Mouse (Mus musculus) lung, embryonic 15.5 days (tissue): ENCODE measurements around the gene Foxred1. TPM values are rescaled to one million over a fixed set of nuclear protein-coding genes. Genes with fewer than 3 reads are reported as not detected.

ENCODE experiments used
- ATAC-seq: fragments of 200-750 bp; cut with Nextera tagmentation; 2 replicates; pipeline ENCODE4 v1.8.0; 2017; ENCODE audit warnings: moderate number of reproducible peaks, borderline replicate concordance; ENCODE audit not compliant: low FRiP score, low TSS enrichment; ENCODE audit errors: extremely low read depth
- H3K27ac ChIP-seq: fragments of 300-500 bp; sonication (generic); 2 replicates; pipeline ENCODE4 v1.5.1; 2015; ENCODE audit warnings: moderate library complexity, mild to moderate bottlenecking, inconsistent platforms
- H3K27me3 ChIP-seq: fragments of 300-500 bp; sonication (generic); 2 replicates; pipeline ENCODE4 v1.6.1; 2015; ENCODE audit warnings: inconsistent platforms
- H3K36me3 ChIP-seq: fragments of 300-500 bp; sonication (generic); 2 replicates; pipeline ENCODE4 v1.6.1; 2015; ENCODE audit warnings: inconsistent platforms
- H3K4me1 ChIP-seq: fragments of 300-500 bp; sonication (generic); 2 replicates; pipeline ENCODE4 v1.6.1; 2015; ENCODE audit warnings: inconsistent platforms
- H3K4me2 ChIP-seq: fragments of 300-500 bp; sonication (generic); 2 replicates; pipeline ENCODE4 v1.6.1; 2015; ENCODE audit warnings: inconsistent platforms, mild to moderate bottlenecking, moderate library complexity
- H3K4me3 ChIP-seq: fragments of 300-500 bp; sonication (generic); 2 replicates; pipeline ENCODE4 v1.5.1; 2015; ENCODE audit warnings: mild to moderate bottlenecking, inconsistent platforms
- H3K9ac ChIP-seq: fragments of 300-500 bp; sonication (generic); 2 replicates; pipeline ENCODE4 v1.6.1; 2015; ENCODE audit warnings: inconsistent platforms
- H3K9me3 ChIP-seq: fragments of 300-500 bp; sonication (generic); 2 replicates; pipeline ENCODE4 v1.6.1; 2016; ENCODE audit warnings: inconsistent platforms
- whole genome bisulfite sequencing: fragments of 180-500 bp; shearing (Covaris S2); methylation state at CpG from one replicate; pipeline ENCODE4 v1.1.7; 2015; 5-methylcytosine and 5-hydroxymethylcytosine counted together
- polyA plus RNA-seq: library from polyadenylated mRNA; unstranded; fragments of >200 nt; fragmentation: Nextera tagmentation; extraction: Ambion mirVana; gene quantifications from 2 replicates; pipeline ENCODE4 v1.2.1, GENCODE M21; 2015

Foxred1 gene
- polyA plus RNA-seq, 1 experiment from 2014 or later, result 43.0 TPM

DNA sequence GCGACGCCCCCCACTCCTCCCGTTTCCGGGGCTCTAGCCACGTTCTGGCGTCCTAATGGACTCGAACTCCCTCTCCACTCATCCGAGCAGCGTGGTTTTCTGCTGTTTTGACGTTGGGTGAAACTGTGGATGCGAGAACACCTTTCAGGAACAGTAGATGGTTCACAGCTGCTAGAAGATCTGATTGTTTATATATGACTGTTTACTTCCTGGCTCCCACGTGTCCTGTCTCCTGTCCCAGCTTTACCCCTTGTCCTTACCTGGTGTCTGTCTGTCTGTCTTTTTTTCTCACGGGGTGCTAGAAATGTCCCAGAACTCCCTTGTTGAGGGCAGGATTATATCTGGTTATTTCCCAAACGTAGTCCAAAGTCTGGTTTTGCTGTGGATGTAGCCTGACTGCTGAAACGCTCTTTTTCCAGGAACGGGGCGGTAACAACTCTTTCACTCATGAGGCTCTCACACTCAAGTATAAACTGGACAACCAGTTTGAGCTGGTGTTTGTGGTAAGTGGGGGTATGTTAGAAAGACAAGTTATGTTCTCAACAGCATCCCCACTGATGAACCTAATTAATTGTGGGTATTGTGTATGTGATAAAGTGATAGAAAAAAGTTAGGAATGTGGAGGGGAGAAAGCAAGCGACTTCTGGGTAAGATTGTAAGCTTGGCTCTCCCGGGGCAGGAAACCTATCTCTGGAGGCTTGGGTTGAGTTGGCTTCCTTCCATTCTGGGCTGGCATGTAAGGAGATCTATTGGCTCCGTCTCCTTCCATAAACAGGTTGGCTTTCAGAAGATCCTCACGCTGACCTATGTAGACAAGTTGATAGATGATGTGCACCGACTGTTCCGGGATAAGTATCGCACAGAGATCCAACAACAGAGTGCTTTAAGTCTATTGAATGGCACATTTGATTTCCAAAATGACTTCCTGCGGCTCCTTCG lies 987 bp upstream of the Foxred1 start:
- peaks cover 63% of the 10 kb centered on the region for H3K36me3 ChIP-seq
- 22% methylated on average over 26 of the region's 26 CpGs for WGBS
- no peaks in the 10 kb centered on the region for H3K27me3 ChIP-seq

GRCm38 (mm10) chr9:35204421-35204820 lies 6.4 kb downstream of the Foxred1 start:
- Histone ChIP-seq H3K4me3 (no peak overlapping the region), H3K27me3 (no peaks in the 10 kb centered on the region), H3K4me2 (no peak overlapping the region), H3K9me3 (no peaks in the 10 kb centered on the region), H3K4me1 (peaks cover 7% of the 10 kb centered on the region; the same call in 1 of the 2 replicates), H3K27ac (no peak overlapping the region), H3K36me3 (peaks cover 44% of the 10 kb centered on the region), H3K9ac (no peak overlapping the region)
- ATAC-seq, result no peak
- WGBS, result 91% methylated on average over 2 of the region's 2 CpGs

More for the DNA sequence above, 987 bp upstream of the Foxred1 start:
- Histone ChIP-seq H3K9me3 (no peaks in the 10 kb centered on the region), H3K4me3 (peak overlapping the region; percentile 76), H3K4me1 (peaks cover 16% of the 10 kb centered on the region), H3K4me2 (peak overlapping the region; percentile 58), H3K27ac (peak overlapping the region; percentile 64), H3K9ac (peak overlapping the region; percentile 76)
- ATAC-seq, result no peak

- Histone ChIP-seq H3K36me3 (peaks cover 40% of the 10 kb centered on the region), H3K4me2 (no peak overlapping the region), H3K9ac (no peak overlapping the region), H3K4me3 (no peak overlapping the region), H3K4me1 (peaks cover 7% of the 10 kb centered on the region; the same call in 1 of the 2 replicates), H3K9me3 (no peaks in the 10 kb centered on the region), H3K27me3 (no peaks in the 10 kb centered on the region), H3K27ac (no peak overlapping the region)
- ATAC-seq, result no peak
- WGBS, result 40% methylated on average over 3 of the region's 3 CpGs
Observed at GRCm38 (mm10) chr9:35203536-35203935, 7.3 kb downstream of the Foxred1 start.

DNA sequence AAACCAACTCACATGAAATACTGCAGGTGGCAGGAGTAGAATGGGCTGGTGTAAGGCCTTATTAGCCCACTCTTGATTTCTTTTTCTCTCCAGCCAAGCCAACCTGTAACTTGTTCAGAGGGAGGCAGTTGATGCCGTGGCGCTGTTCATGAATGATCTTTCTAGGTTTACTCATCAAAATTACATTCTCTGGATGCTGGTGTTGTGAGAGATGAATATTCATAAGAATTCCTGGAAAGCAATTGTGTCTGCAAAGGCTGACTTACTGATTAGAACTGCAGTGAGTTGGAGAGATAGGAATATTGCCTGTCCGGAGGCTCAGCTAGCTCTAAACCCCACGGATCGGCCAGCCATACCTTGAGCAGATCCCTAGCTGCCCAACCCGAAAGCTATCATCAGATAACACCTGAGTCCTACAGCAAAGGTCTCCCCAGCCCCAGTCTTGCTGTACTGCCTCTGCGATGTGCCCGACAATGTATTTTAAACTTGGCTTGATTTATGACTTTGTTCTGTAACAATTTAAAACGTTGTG lies 10.3 kb downstream of the Foxred1 start:
- Histone ChIP-seq H3K4me1 (peaks cover 7% of the 10 kb centered on the region; the same call in 1 of the 2 replicates), H3K4me3 (peak overlapping the region; percentile 64), H3K27me3 (no peaks in the 10 kb centered on the region), H3K9ac (peak overlapping the region; percentile 65), H3K27ac (no peak overlapping the region), H3K4me2 (peak overlapping the region; percentile 74), H3K36me3 (0 out of 2 replicates have a peak, but pooled peaks cover 12% of the 10 kb centered on the region), H3K9me3 (no peaks in the 10 kb centered on the region)
- ATAC-seq, result no peak
- 52% methylated on average over 9 of the region's 9 CpGs for WGBS

- Histone ChIP-seq H3K9me3 (no peaks in the 10 kb centered on the region), H3K27ac (peak within 1 kb of the TSS; percentile 48; the same call in 1 of the 2 replicates), H3K36me3 (0 out of 2 replicates have a peak, but pooled peaks cover 6% of the 10 kb centered on the region), H3K4me1 (peaks cover 7% of the 10 kb centered on the region; the same call in 1 of the 2 replicates), H3K27me3 (no peaks in the 10 kb centered on the region), H3K4me3 (peak within 1 kb of the TSS; percentile 64), H3K4me2 (peak within 1 kb of the TSS; percentile 74), H3K9ac (peak within 1 kb of the TSS; percentile 65)
- under 1% methylated on average over 44 of the region's 44 CpGs for WGBS
- peak; percentile 93 for ATAC-seq
Observed at GRCm38 (mm10) chr9:35199772-35200471, 10.9 kb downstream of the Foxred1 start, which contains the start of the genes Srpr and Tirap. Srpr (plus strand) TSS chr9:35200175. Tirap (minus strand) TSS chr9:35200291.

DNA sequence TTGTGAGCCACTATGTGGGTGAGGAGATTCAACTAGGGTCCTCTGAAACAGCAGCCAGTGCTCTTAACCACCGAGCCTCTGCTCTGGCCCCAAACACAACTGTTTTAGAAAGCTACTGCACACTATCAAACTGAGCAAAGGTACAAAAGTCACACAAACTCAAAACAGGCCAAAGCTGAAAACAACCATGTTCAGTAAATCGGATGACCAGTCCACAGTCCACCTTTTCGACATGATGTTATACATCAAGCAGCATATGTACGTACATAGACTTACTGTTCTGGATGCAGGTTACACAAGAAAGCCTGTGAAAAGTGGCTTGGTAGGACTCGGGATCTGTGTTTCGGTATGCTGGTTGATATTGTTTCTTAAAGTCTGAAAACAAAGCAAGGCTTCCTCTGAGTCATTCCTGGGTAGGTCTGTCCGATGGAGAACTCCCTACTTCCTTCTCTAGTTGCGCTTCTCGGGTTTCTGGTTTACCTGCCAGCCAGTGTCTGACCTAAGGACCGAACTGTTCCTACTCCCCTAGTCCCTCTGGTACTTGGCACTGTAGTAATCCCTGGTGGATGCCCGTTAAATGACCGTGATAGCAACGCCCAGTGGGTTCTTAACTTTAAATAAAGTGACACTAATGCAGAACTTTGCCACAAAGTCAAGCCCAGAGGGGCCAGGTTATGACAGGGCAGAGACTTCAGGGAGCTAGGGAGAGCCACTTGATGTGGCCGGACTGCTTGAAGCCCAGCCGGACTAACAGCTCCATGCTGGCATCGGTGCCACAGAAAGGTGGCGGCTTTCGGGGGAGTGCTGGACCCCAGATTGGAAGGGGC lies 11.7 kb downstream of the Foxred1 start:
- Histone ChIP-seq H3K4me1 (peaks cover 7% of the 10 kb centered on the region; the same call in 1 of the 2 replicates), H3K9me3 (no peaks in the 10 kb centered on the region), H3K4me2 (peak overlapping the region; percentile 74), H3K4me3 (peak overlapping the region; percentile 64), H3K27me3 (no peaks in the 10 kb centered on the region), H3K27ac (peak overlapping the region; percentile 48; the same call in 1 of the 2 replicates), H3K36me3 (0 out of 2 replicates have a peak, but pooled peaks cover under 1% of the 10 kb centered on the region), H3K9ac (peak overlapping the region; percentile 65)
- 21% methylated on average over 18 of the region's 18 CpGs for WGBS
- peak; percentile 61 for ATAC-seq

DNA sequence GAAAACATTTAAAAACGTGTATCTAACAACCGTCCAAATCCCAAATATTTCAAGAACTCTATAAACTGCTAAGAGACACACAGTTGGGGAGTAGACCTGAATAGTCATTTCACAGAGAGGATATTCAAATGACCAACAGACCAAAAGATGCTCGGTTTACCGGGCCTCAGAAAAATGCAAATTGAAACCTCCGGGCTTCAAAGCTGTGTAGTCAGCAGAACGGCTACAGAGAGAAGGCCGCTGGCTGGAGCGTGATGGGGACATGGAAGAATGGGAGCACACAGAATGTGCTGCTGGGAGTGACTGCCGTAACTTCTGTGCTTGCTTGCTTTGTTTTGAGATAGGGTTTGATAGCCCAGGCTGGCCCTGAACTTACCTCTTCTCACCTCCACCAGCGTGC lies 12.5 kb downstream of the Foxred1 start:
- H3K27ac ChIP-seq, result no peak overlapping the region
- peaks cover 7% of the 10 kb centered on the region; the same call in 1 of the 2 replicates for H3K4me1 ChIP-seq
- no peak for ATAC-seq
- no peaks in the 10 kb centered on the region for H3K27me3 ChIP-seq
- H3K36me3 ChIP-seq, result no peaks in the 10 kb centered on the region
- 76% methylated on average over 10 of the region's 10 CpGs for WGBS
- no peak overlapping the region for H3K9ac ChIP-seq
- H3K4me3 ChIP-seq, result no peak overlapping the region
- H3K9me3 ChIP-seq, result no peaks in the 10 kb centered on the region
- no peak overlapping the region for H3K4me2 ChIP-seq

DNA sequence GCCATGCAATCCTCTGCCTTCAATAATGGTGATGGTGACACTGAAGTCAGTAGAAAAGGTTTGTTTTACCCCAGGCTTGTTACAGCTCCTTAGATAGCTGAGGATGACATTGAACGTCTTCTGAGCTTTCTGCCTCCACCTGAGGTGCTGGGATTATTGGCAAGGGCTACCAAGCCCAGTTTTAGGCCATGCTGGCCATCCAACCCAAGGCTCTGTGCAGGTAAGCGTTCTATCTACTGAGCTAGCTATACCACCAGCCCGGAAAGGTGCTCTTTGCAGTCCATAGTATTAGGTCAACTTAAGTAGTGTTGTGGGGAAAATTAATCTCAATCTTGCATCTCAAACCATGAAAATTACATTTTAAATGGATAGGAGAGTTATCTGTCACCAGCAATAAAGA lies 13.2 kb downstream of the Foxred1 start:
- ATAC-seq, result no peak
- H3K27ac ChIP-seq, result no peak overlapping the region
- no peak overlapping the region for H3K4me3 ChIP-seq
- no peak overlapping the region for H3K4me2 ChIP-seq
- no peaks in the 10 kb centered on the region for H3K9me3 ChIP-seq
- H3K36me3 ChIP-seq, result no peaks in the 10 kb centered on the region
- H3K27me3 ChIP-seq, result no peaks in the 10 kb centered on the region
- 90% methylated on average over 3 of the region's 3 CpGs for WGBS
- peaks cover 7% of the 10 kb centered on the region; the same call in 1 of the 2 replicates for H3K4me1 ChIP-seq
- H3K9ac ChIP-seq, result no peak overlapping the region

- ATAC-seq, result no peak
- Histone ChIP-seq H3K9me3 (no peaks in the 10 kb centered on the region), H3K4me1 (0 out of 2 replicates have a peak, but pooled peaks cover under 1% of the 10 kb centered on the region), H3K36me3 (peaks cover 4% of the 10 kb centered on the region; the same call in 1 of the 2 replicates), H3K4me2 (no peak overlapping the region), H3K4me3 (no peak overlapping the region), H3K27me3 (no peaks in the 10 kb centered on the region), H3K9ac (no peak overlapping the region), H3K27ac (no peak overlapping the region)
- 90% methylated on average over 3 of the region's 3 CpGs for WGBS
Observed at GRCm38 (mm10) chr9:35194048-35194447, 16.8 kb downstream of the Foxred1 start.

DNA sequence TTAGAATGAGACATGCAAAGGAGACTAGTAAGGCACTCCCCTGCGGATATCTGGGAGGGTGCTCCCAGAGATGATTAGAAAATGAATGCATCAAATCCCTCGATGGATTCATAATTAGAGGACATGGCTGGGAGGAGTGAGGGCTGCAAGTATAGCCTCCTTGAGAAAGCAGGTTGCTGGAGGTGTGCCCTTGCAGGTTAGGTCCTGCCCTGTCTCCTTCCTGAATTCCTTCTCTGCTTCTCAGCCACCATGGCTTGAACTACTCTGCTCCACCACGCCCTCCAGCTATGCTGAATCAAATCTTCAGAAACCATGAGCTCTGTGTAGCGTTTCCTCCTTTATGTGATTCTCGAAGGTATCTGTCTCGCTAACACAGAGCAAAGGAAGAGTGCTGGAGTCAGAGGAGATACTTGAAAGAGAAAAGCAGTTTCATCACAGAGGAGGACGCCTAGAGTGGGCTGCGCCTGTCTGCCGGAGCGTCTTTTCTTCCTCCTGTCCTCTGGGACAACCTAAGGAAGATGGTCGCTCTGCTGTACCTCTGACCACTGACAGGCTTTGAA lies 17.8 kb downstream of the Foxred1 start:
- Histone ChIP-seq H3K27me3 (no peaks in the 10 kb centered on the region), H3K9ac (no peak overlapping the region), H3K36me3 (peaks cover 4% of the 10 kb centered on the region; the same call in 1 of the 2 replicates), H3K4me3 (no peak overlapping the region), H3K27ac (no peak overlapping the region), H3K4me2 (no peak overlapping the region), H3K9me3 (no peaks in the 10 kb centered on the region), H3K4me1 (0 out of 2 replicates have a peak, but pooled peaks cover 2% of the 10 kb centered on the region)
- 78% methylated on average over 11 of the region's 11 CpGs for WGBS
- no peak for ATAC-seq
